Mouse (Mus musculus) liver, adult 2 months (tissue): Measurements from ENCODE around the gene 1700024G13Rik.

Experiments used
- CTCF ChIP-seq: fragments of 200-500 bp; IDR thresholded peaks from 2 replicates; pipeline ENCODE4 v1.5.1; 2011; ENCODE audit warnings: low read depth, low read length, control low read depth
- POLR2A ChIP-seq: fragments of 200-500 bp; IDR thresholded peaks from 2 replicates; pipeline ENCODE4 v1.6.1; 2011; ENCODE audit warnings: low read length, control low read depth; ENCODE audit not compliant: insufficient read depth; ENCODE audit errors: extremely low read depth

DNA sequence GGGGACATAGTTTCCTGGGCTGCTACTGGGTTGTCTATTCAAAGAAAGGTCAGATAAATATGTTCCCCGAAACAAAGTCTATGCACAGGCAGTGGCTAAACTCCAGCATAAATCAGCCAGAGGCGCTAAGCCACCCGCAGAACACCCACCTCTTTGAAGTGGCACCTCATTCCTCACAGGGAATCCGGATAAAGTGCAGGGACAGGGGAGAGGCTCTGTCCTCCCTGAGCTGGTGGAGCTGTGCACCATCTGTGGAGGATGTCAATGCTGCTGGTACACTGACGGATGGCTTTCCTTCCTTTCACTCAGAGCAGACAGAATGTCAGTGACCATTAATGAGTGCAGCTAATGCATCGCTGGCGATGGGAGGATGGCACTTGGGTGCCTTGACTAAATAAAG lies 7.1 kb downstream of the 1700024G13Rik start:
- TF ChIP-seq CTCF (no peak), POLR2A (no peak)
